Mouse (Mus musculus): ENCODE measurements around the gene Fyn. TPM values are rescaled to one million over a fixed set of nuclear protein-coding genes. Genes with fewer than 3 reads are reported as not detected.

The Fyn gene
- total and polyA plus RNA-seq, 3 experiments: 14.9 to 42.4 (median 19.9) TPM

DNA sequence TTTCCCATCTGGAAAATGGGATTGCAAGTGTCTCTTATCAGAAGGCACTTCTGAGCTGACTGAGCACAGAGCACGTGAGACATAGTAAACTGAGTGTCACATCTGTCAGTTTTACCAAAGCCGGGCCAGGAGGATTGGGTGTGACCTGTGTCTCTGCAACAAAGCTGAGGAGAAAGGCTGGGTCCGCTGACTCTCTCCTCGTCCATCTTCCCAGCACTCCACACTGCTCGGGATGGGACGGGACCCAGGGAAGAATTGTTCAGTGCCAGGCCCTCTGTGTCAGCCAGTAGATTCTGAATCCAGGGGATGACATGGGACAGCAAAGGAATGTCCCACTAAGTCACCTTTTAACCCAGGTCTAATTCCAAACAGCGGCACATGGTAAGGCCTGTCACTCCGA, 211.8 kb downstream of the Fyn start:
- no peaks in the 10 kb centered on the region for H3K36me3 ChIP-seq (replicated peaks in 1 of 2; ENCODE audit: control insufficient read depth in 1 of 2, insufficient read depth in 1 of 2, low read length in 1 of 2)
- dilution Hi-C loops (cut with MboI; ENCODE audit: extremely low pct_ligation_motif_present, extremely low pct_unique_long_range_greater_than_20kb, low sequenced_read_pairs): no loop called here
- TF ChIP-seq POLR2A (IDR thresholded peaks at IDR 0.05; ENCODE audit: low read depth, low read length): no peak
- TF ChIP-seq SMC3 (IDR thresholded peaks at IDR 0.05; ENCODE audit: low read depth, low read length): no peak
- no peak for TF ChIP-seq EP300 (IDR thresholded peaks at IDR 0.05; ENCODE audit: low read length)
- no peak for DNase-seq (ENCODE audit: extremely low read depth)
- H3K9ac ChIP-seq (ENCODE audit: insufficient read depth, low read depth): no peak overlapping the region
- peaks cover 0 to 8% of the 10 kb centered on the region in 2 experiments; a peak in 1 of 4 replicates for H3K4me1 ChIP-seq (ENCODE audit: control insufficient read depth in 1 of 2, insufficient read depth in 2 of 2)
- in situ Hi-C loops (cut with MboI; ENCODE audit: low pct_ligation_motif_present, low pct_unique_long_range_greater_than_20kb, low sequenced_read_pairs): no loop called here
- no peaks in the 10 kb centered on the region for H3K9me3 ChIP-seq (replicated peaks; ENCODE audit: low read length)
- no peak overlapping the region for H3K27ac ChIP-seq (ENCODE audit: insufficient read depth, low read depth)
- no peaks in the 10 kb centered on the region for H3K27me3 ChIP-seq (replicated peaks)
- H3K4me2 ChIP-seq (ENCODE audit: insufficient read depth, low read depth, poor library complexity, severe bottlenecking): no peak overlapping the region
- no peak overlapping the region for H3K4me3 ChIP-seq (replicated peaks in 1 of 3; ENCODE audit: low read depth in 2 of 3, low read length in 2 of 3, poor library complexity in 1 of 3)
- no peaks in the 10 kb centered on the region for H3K79me2 ChIP-seq (replicated peaks; ENCODE audit: control insufficient read depth, extremely low read depth, insufficient read depth, poor library complexity, severe bottlenecking)

DNA sequence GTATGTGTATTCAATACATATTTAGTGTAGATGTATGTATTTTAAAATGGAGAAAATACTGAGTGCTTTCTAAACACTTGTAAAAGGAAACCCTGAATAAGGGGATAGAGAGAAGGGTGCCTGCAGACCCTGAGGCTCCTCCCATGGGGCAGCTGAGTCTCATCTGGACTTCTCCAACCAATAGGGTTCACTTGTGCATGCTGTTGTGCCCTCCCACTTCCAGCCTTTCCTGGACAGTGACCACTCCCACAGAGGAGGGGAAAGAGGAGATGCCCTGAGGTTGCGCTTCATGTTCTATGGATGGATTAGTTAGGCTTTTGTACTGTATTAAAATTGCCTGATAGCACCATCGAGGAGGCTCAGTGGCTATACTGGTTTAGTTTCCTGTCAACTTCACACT, 213.7 kb downstream of the Fyn start:
- DNase-seq (ENCODE audit: extremely low read depth): no peak
- H3K4me3 ChIP-seq (replicated peaks in 1 of 3; ENCODE audit: low read depth in 2 of 3, low read length in 2 of 3, poor library complexity in 1 of 3): no peak overlapping the region
- no peaks in the 10 kb centered on the region for H3K27me3 ChIP-seq (replicated peaks)
- H3K9me3 ChIP-seq (replicated peaks; ENCODE audit: low read length): no peaks in the 10 kb centered on the region
- no peak overlapping the region for H3K9ac ChIP-seq (ENCODE audit: insufficient read depth, low read depth)
- H3K27ac ChIP-seq (ENCODE audit: insufficient read depth, low read depth): no peak overlapping the region
- H3K4me2 ChIP-seq (ENCODE audit: insufficient read depth, low read depth, poor library complexity, severe bottlenecking): no peak overlapping the region
- H3K36me3 ChIP-seq (replicated peaks in 1 of 2; ENCODE audit: control insufficient read depth in 1 of 2, insufficient read depth in 1 of 2, low read length in 1 of 2): no peaks in the 10 kb centered on the region
- no peak for TF ChIP-seq MXI1 (IDR thresholded peaks at IDR 0.05; ENCODE audit: low read depth, low read length)
- TF ChIP-seq USF2 (conservative IDR thresholded peaks at IDR 0.05; ENCODE audit: low read depth, low read length): no peak
- TF ChIP-seq MEF2A (IDR thresholded peaks at IDR 0.05; ENCODE audit: borderline replicate concordance, low read depth, low read length): no peak
- TF ChIP-seq SMC3 (IDR thresholded peaks at IDR 0.05; ENCODE audit: low read depth, low read length): no peak
- TF ChIP-seq ZNF384 (IDR thresholded peaks at IDR 0.05; ENCODE audit: low read depth, low read length): no peak
- no peak for TF ChIP-seq ZKSCAN1 (IDR thresholded peaks at IDR 0.05; ENCODE audit: borderline replicate concordance, low read depth, low read length)
- no peak for TF ChIP-seq RAD21 (IDR thresholded peaks at IDR 0.05; ENCODE audit: low read depth, low read length)
- TF ChIP-seq CHD1 (IDR thresholded peaks at IDR 0.05; ENCODE audit: low read depth, low read length): no peak
- no peak for TF ChIP-seq GABPA (IDR thresholded peaks at IDR 0.05; ENCODE audit: insufficient replicate concordance, low read depth, low read length)
- TF ChIP-seq BHLHE40 (IDR thresholded peaks at IDR 0.05; ENCODE audit: low read depth, low read length): no peak
- TF ChIP-seq CTCF (conservative IDR thresholded peaks at IDR 0.05 in 1 of 2, IDR thresholded peaks at IDR 0.05 in 1 of 2; ENCODE audit: low read depth in 2 of 2, low read length in 2 of 2): no peak
- no peak for TF ChIP-seq MAFK (IDR thresholded peaks at IDR 0.05; ENCODE audit: insufficient replicate concordance, low read length)
- no peak for TF ChIP-seq USF1 (IDR thresholded peaks at IDR 0.05; ENCODE audit: low read depth, low read length)
- TF ChIP-seq TCF12 (IDR thresholded peaks at IDR 0.05; ENCODE audit: low read depth, low read length): no peak
- no peak for TF ChIP-seq RCOR1 (conservative IDR thresholded peaks at IDR 0.05; ENCODE audit: low read depth, low read length)
- no peak for TF ChIP-seq ZC3H11A (IDR thresholded peaks at IDR 0.05; ENCODE audit: low read depth, low read length)
- dilution Hi-C loops (cut with MboI; ENCODE audit: extremely low pct_ligation_motif_present, extremely low pct_unique_long_range_greater_than_20kb, low sequenced_read_pairs) (no loop called here), in situ Hi-C loops (cut with MboI; ENCODE audit: low pct_ligation_motif_present, low pct_unique_long_range_greater_than_20kb, low sequenced_read_pairs) (no loop called here)
- peaks cover 0 to 8% of the 10 kb centered on the region in 2 experiments; a peak in 1 of 4 replicates for H3K4me1 ChIP-seq (ENCODE audit: control insufficient read depth in 1 of 2, insufficient read depth in 2 of 2)
- H3K79me2 ChIP-seq (replicated peaks; ENCODE audit: control insufficient read depth, extremely low read depth, insufficient read depth, poor library complexity, severe bottlenecking): no peaks in the 10 kb centered on the region
